Mouse (Mus musculus) CH12.LX (cell line): ENCODE data around the gene Rpl24. TPM values are rescaled to one million over a fixed set of nuclear protein-coding genes. Genes with fewer than 3 reads are reported as not detected.

Experiments used
- DNase-seq: peaks from one replicate; pipeline ENCODE4 v3.0.0-alpha.2; 2013; ENCODE audit errors: extremely low read depth
- H3K27ac ChIP-seq: 2 replicates; pipeline ENCODE4 v1.5.1; 2012; ENCODE audit warnings: low read depth, mild to moderate bottlenecking, control low read depth, moderate library complexity; ENCODE audit not compliant: insufficient read depth
- H3K27me3 ChIP-seq: replicated peaks from 2 replicates; pipeline ENCODE3; 2012; ENCODE audit warnings: inconsistent platforms
- H3K36me3 ChIP-seq, 2 experiments: replicated peaks in 1 of 2; 2 replicates each; pipeline versions ENCODE3 to v1.6.1; 2012; ENCODE audit warnings: inconsistent platforms in 1 of 2, low read length in 1 of 2, mild to moderate bottlenecking in 1 of 2, mixed read lengths in 1 of 2, moderate library complexity in 1 of 2; ENCODE audit not compliant: control insufficient read depth in 1 of 2, insufficient read depth in 1 of 2
- H3K4me1 ChIP-seq, 2 experiments: 2 replicates each; pipeline ENCODE4 v1.6.1; 2012; ENCODE audit warnings: inconsistent platforms in 1 of 2, moderate library complexity in 1 of 2; ENCODE audit not compliant: insufficient read depth in 2 of 2, control insufficient read depth in 1 of 2
- H3K4me2 ChIP-seq: 2 replicates; pipeline ENCODE4 v1.6.1; 2012; ENCODE audit warnings: low read depth, mild to moderate bottlenecking, control low read depth; ENCODE audit not compliant: poor library complexity, insufficient read depth, severe bottlenecking
- H3K4me3 ChIP-seq, 3 experiments: fragments of 150-350 bp in 1 of 3; sonication (generic) in 1 of 3; replicated peaks in 1 of 3; 2 replicates each; pipeline versions ENCODE3 to v1.5.1; 2011 to 2012; ENCODE audit warnings: low read depth in 2 of 3, low read length in 2 of 3, mild to moderate bottlenecking in 2 of 3, moderate library complexity in 2 of 3, control low read depth in 1 of 3, improper control_type of control experiment in 1 of 3, inconsistent platforms in 1 of 3, mixed read lengths in 1 of 3; ENCODE audit not compliant: poor library complexity in 1 of 3
- H3K79me2 ChIP-seq: replicated peaks from 2 replicates; pipeline ENCODE4 v1.6.1; 2012; ENCODE audit warnings: mild to moderate bottlenecking, moderate library complexity; ENCODE audit not compliant: control insufficient read depth, poor library complexity, insufficient read depth, severe bottlenecking; ENCODE audit errors: extremely low read depth
- H3K9ac ChIP-seq: 2 replicates; pipeline ENCODE4 v1.6.1; 2012; ENCODE audit warnings: low read depth, mild to moderate bottlenecking, control low read depth, moderate library complexity; ENCODE audit not compliant: insufficient read depth
- H3K9me3 ChIP-seq: replicated peaks from 2 replicates; pipeline ENCODE3; 2012; ENCODE audit warnings: low read length, inconsistent platforms, mixed read lengths
- BHLHE40 ChIP-seq: IDR thresholded peaks from 2 replicates; pipeline ENCODE4 v1.6.1; 2011; ENCODE audit warnings: mild to moderate bottlenecking, low read depth, low read length, improper control_type of control experiment
- CHD1 ChIP-seq: IDR thresholded peaks from 2 replicates; pipeline ENCODE4 v1.6.1; 2012; ENCODE audit warnings: low read depth, low read length, improper control_type of control experiment, inconsistent platforms
- CHD2 ChIP-seq: IDR thresholded peaks from 2 replicates; pipeline ENCODE4 v1.6.1; 2011; ENCODE audit warnings: low read length, improper control_type of control experiment
- CTCF ChIP-seq, 2 experiments: IDR thresholded peaks in 1 of 2; conservative IDR thresholded peaks in 1 of 2; 2 replicates each; pipeline ENCODE4 v1.5.1; 2011 to 2012; ENCODE audit warnings: low read depth in 2 of 2, low read length in 2 of 2, improper control_type of control experiment in 1 of 2, inconsistent platforms in 1 of 2, mild to moderate bottlenecking in 1 of 2, moderate library complexity in 1 of 2
- E2F4 ChIP-seq: IDR thresholded peaks from 2 replicates; pipeline ENCODE4 v1.6.1; 2011; ENCODE audit warnings: low read depth, low read length, improper control_type of control experiment; ENCODE audit not compliant: insufficient replicate concordance
- ELF1 ChIP-seq: IDR thresholded peaks from 2 replicates; pipeline ENCODE4 v1.6.1; 2014; ENCODE audit warnings: low read depth, mild to moderate bottlenecking, inconsistent platforms, low read length, improper control_type of control experiment
- ETS1 ChIP-seq: conservative IDR thresholded peaks from 2 replicates; pipeline ENCODE4 v1.6.1; 2012; ENCODE audit warnings: low read depth, mild to moderate bottlenecking, inconsistent platforms, low read length, improper control_type of control experiment, moderate library complexity
- HCFC1 ChIP-seq: IDR thresholded peaks from 2 replicates; pipeline ENCODE4 v1.6.1; 2012; ENCODE audit warnings: low read depth, mild to moderate bottlenecking, inconsistent platforms, low read length, improper control_type of control experiment
- JUN ChIP-seq: IDR thresholded peaks from 2 replicates; pipeline ENCODE4 v1.6.1; 2011; ENCODE audit warnings: low read depth, mild to moderate bottlenecking, low read length, improper control_type of control experiment, moderate library complexity; ENCODE audit not compliant: insufficient read depth
- JUND ChIP-seq: conservative IDR thresholded peaks from 2 replicates; pipeline ENCODE4 v1.6.1; 2011; ENCODE audit warnings: low read depth, low read length, improper control_type of control experiment
- KAT2A ChIP-seq: IDR thresholded peaks from 2 replicates; pipeline ENCODE4 v1.6.1; 2012; ENCODE audit warnings: low read length, improper control_type of control experiment, inconsistent platforms; ENCODE audit not compliant: insufficient replicate concordance
- MAFK ChIP-seq: IDR thresholded peaks from 2 replicates; pipeline ENCODE4 v1.6.1; 2011; ENCODE audit warnings: low read length, improper control_type of control experiment; ENCODE audit not compliant: insufficient replicate concordance
- MAX ChIP-seq: IDR thresholded peaks from 2 replicates; pipeline ENCODE4 v1.6.1; 2011; ENCODE audit warnings: low read length, improper control_type of control experiment
- MAZ ChIP-seq: IDR thresholded peaks from 2 replicates; pipeline ENCODE4 v1.6.1; 2012; ENCODE audit warnings: low read depth, mild to moderate bottlenecking, inconsistent platforms, low read length, improper control_type of control experiment, moderate library complexity
- MEF2A ChIP-seq: IDR thresholded peaks from 2 replicates; pipeline ENCODE4 v1.6.1; 2014; ENCODE audit warnings: low read depth, mild to moderate bottlenecking, inconsistent platforms, low read length, improper control_type of control experiment, borderline replicate concordance
- MXI1 ChIP-seq: IDR thresholded peaks from 2 replicates; pipeline ENCODE4 v1.6.1; 2011; ENCODE audit warnings: mild to moderate bottlenecking, low read depth, low read length, improper control_type of control experiment
- MYC ChIP-seq: IDR thresholded peaks from 2 replicates; pipeline ENCODE4 v1.6.1; 2011; ENCODE audit warnings: low read depth, mild to moderate bottlenecking, improper control_type of control experiment, low read length
- NRF1 ChIP-seq: IDR thresholded peaks from 2 replicates; pipeline ENCODE4 v1.6.1; 2014; ENCODE audit warnings: low read depth, mild to moderate bottlenecking, inconsistent platforms, low read length, improper control_type of control experiment, moderate library complexity
- PAX5 ChIP-seq: IDR thresholded peaks from 2 replicates; pipeline ENCODE4 v1.6.1; 2012; ENCODE audit warnings: low read length, inconsistent platforms, mixed read lengths
- POLR2A ChIP-seq: IDR thresholded peaks from 2 replicates; pipeline ENCODE4 v1.6.1; 2011; ENCODE audit warnings: low read depth, mild to moderate bottlenecking, improper control_type of control experiment, low read length
- POLR2AphosphoS2 ChIP-seq: IDR thresholded peaks from 2 replicates; pipeline ENCODE4 v1.6.1; 2011; ENCODE audit warnings: low read depth, low read length, improper control_type of control experiment
- RAD21 ChIP-seq: IDR thresholded peaks from 2 replicates; pipeline ENCODE4 v1.6.1; 2011; ENCODE audit warnings: low read depth, mild to moderate bottlenecking, low read length, improper control_type of control experiment, moderate library complexity
- RCOR1 ChIP-seq: conservative IDR thresholded peaks from 2 replicates; pipeline ENCODE4 v1.6.1; 2012; ENCODE audit warnings: low read depth, mild to moderate bottlenecking, inconsistent platforms, low read length, improper control_type of control experiment
- TBP ChIP-seq: conservative IDR thresholded peaks from 2 replicates; pipeline ENCODE4 v1.6.1; 2011; ENCODE audit warnings: low read depth, low read length, improper control_type of control experiment
- TCF12 ChIP-seq: IDR thresholded peaks from 2 replicates; pipeline ENCODE4 v1.6.1; 2014; ENCODE audit warnings: low read depth, mild to moderate bottlenecking, inconsistent platforms, low read length, improper control_type of control experiment
- USF2 ChIP-seq: conservative IDR thresholded peaks from 2 replicates; pipeline ENCODE4 v1.6.1; 2011; ENCODE audit warnings: low read depth, low read length, improper control_type of control experiment
- ZC3H11A ChIP-seq: IDR thresholded peaks from 2 replicates; pipeline ENCODE4 v1.6.1; 2012; ENCODE audit warnings: low read depth, mild to moderate bottlenecking, inconsistent platforms, low read length, improper control_type of control experiment
- ZKSCAN1 ChIP-seq: IDR thresholded peaks from 2 replicates; pipeline ENCODE4 v1.6.1; 2012; ENCODE audit warnings: low read depth, inconsistent platforms, low read length, improper control_type of control experiment, borderline replicate concordance
- ZNF384 ChIP-seq: IDR thresholded peaks from 2 replicates; pipeline ENCODE4 v1.6.1; 2012; ENCODE audit warnings: low read depth, low read length, improper control_type of control experiment, inconsistent platforms
- dilution Hi-C: fragments of 300-500 bp; cut with MboI; formaldehyde crosslinking; loops from 2 replicates; pipeline ENCODE4 v1.14.3; 2020; ENCODE audit warnings: low sequenced_read_pairs; ENCODE audit not compliant: extremely low pct_unique_long_range_greater_than_20kb, extremely low pct_ligation_motif_present
- in situ Hi-C: fragments of 300-500 bp; cut with MboI; formaldehyde crosslinking; loops from 3 replicates; pipeline ENCODE4 v1.14.3; 2019; ENCODE audit warnings: low sequenced_read_pairs, low pct_ligation_motif_present, low pct_unique_long_range_greater_than_20kb, mixed read lengths
- polyA plus RNA-seq: library from polyadenylated mRNA; unstranded; fragments of >175 nt; gene quantifications from 2 replicates; pipeline ENCODE4 v1.2.1, GENCODE M21; 2012; ENCODE audit warnings: low read depth; ENCODE audit not compliant: insufficient read length
- total RNA-seq, 2 experiments: library from RNA; depleted of rRNA; stranded (reverse); fragments of 300-350 nt in 1 of 2; fragments of >200 nt in 1 of 2; gene quantifications; 2 replicates each; pipeline ENCODE4 v1.2.3; 2012 to 2014

The Rpl24 gene
- total and polyA plus RNA-seq, 3 experiments: 96.4 to 2,739 (median 2,337) TPM

- in situ Hi-C loops: loop anchor here (25.0 kb wide), 1 partner anchor 774 kb away; the partner anchor contains the start of gene Tfg
- Histone ChIP-seq H3K4me1 (peaks cover 4% of the 10 kb centered on the region in 2 experiments; a peak in 3 of 4 replicates), H3K4me3 (no peak overlapping the region), H3K27me3 (no peaks in the 10 kb centered on the region), H3K36me3 (no peaks in the 10 kb centered on the region), H3K9me3 (peaks cover 3% of the 10 kb centered on the region), H3K27ac (no peak overlapping the region), H3K9ac (no peak overlapping the region), H3K4me2 (no peak overlapping the region), H3K79me2 (no peaks in the 10 kb centered on the region)
- dilution Hi-C loops: no loop called here
- DNase-seq: no peak
- TF ChIP-seq ZNF384: no peak
- no peak for TF ChIP-seq JUN
- no peak for TF ChIP-seq CHD1
- no peak for TF ChIP-seq ELF1
- TF ChIP-seq MAFK: no peak
- no peak for TF ChIP-seq NRF1
- no peak for TF ChIP-seq ZKSCAN1
- TF ChIP-seq MXI1: no peak
- no peak for TF ChIP-seq MYC
- TF ChIP-seq USF2: no peak
- TF ChIP-seq MAZ: no peak
- TF ChIP-seq RCOR1: no peak
- no peak for TF ChIP-seq RAD21
- no peak for TF ChIP-seq KAT2A
- TF ChIP-seq HCFC1: no peak
- no peak for TF ChIP-seq TBP
- no peak for TF ChIP-seq TCF12
- no peak for TF ChIP-seq E2F4
Observed at GRCm38 (mm10) chr16:55938761-55939160, 27.3 kb upstream of the Rpl24 start.

GRCm38 (mm10) chr16:55939703-55940102 lies 26.4 kb upstream of the Rpl24 start:
- no peak overlapping the region; the same call in 1 of the 2 replicates for H3K27ac ChIP-seq
- H3K79me2 ChIP-seq: no peaks in the 10 kb centered on the region
- peaks cover 3% of the 10 kb centered on the region for H3K9me3 ChIP-seq
- H3K27me3 ChIP-seq: no peaks in the 10 kb centered on the region
- dilution Hi-C loops: no loop called here
- H3K36me3 ChIP-seq: no peaks in the 10 kb centered on the region
- no peak overlapping the region for H3K9ac ChIP-seq
- H3K4me1 ChIP-seq: peaks cover 4% of the 10 kb centered on the region in 2 experiments; a peak in 3 of 4 replicates
- no peak overlapping the region for H3K4me2 ChIP-seq
- H3K4me3 ChIP-seq: no peak overlapping the region
- TF ChIP-seq TCF12 (no peak), JUND (no peak), RAD21 (no peak), ETS1 (no peak), ZC3H11A (no peak), MEF2A (no peak), CTCF (conservative IDR thresholded peaks at IDR 0.05 in 1 of 2, IDR thresholded peaks at IDR 0.05 in 1 of 2; ENCODE audit: low read depth in 2 of 2, low read length in 2 of 2) (no peak), TBP (no peak), POLR2A (no peak), KAT2A (no peak), POLR2AphosphoS2 (no peak), MAX (no peak), MXI1 (no peak), CHD2 (no peak), CHD1 (no peak), PAX5 (no peak), MAFK (no peak), MAZ (no peak), JUN (no peak), BHLHE40 (no peak)
- in situ Hi-C loops: loop anchor here (25.0 kb wide), 1 partner anchor 773 kb away; the partner anchor contains the start of gene Tfg
- DNase-seq: no peak
